Mouse (Mus musculus) embryonic facial prominence, embryonic 10.5 days (tissue): ENCODE measurements at regions not wholly inside any gene's neighbourhood (a gene's known extent, or its start where the extent isn't known, plus 50 kb on each side); places are given as distances from the start of the nearest gene placed in this dataset.
A peak's percentile ranks its signal among the peaks of the same experiment; 100 is the strongest.

Source experiments
- DNase-seq: peaks from one replicate; pipeline ENCODE4 v3.0.0-alpha.2; 2017; ENCODE audit warnings: low spot score
- H3K27ac ChIP-seq: fragments of 300-500 bp; sonication (generic); replicated peaks from 2 replicates; pipeline ENCODE4 v1.5.1; 2016; ENCODE audit warnings: mild to moderate bottlenecking
- H3K27me3 ChIP-seq: fragments of 300-500 bp; sonication (generic); replicated peaks from 2 replicates; pipeline ENCODE4 v1.6.1; 2016; ENCODE audit warnings: low read depth, mild to moderate bottlenecking; ENCODE audit not compliant: poor library complexity, severe bottlenecking
- H3K36me3 ChIP-seq: fragments of 300-500 bp; sonication (generic); replicated peaks from 2 replicates; pipeline ENCODE4 v1.6.1; 2016; ENCODE audit warnings: mild to moderate bottlenecking, moderate library complexity
- H3K4me1 ChIP-seq: fragments of 300-500 bp; sonication (generic); 2 replicates; pipeline ENCODE4 v1.6.1; 2016
- H3K4me3 ChIP-seq: fragments of 300-500 bp; sonication (generic); 2 replicates; pipeline ENCODE4 v1.5.1; 2016; ENCODE audit warnings: mild to moderate bottlenecking, moderate library complexity
- H3K9me3 ChIP-seq: fragments of 300-500 bp; sonication (generic); 2 replicates; pipeline ENCODE4 v1.6.1; 2016; ENCODE audit warnings: mild to moderate bottlenecking
- WGBS: fragments of 180-500 bp; shearing (Covaris S2); methylation state at CpG from one replicate; pipeline ENCODE4 v1.1.7; 2016; 5-methylcytosine and 5-hydroxymethylcytosine counted together

DNA sequence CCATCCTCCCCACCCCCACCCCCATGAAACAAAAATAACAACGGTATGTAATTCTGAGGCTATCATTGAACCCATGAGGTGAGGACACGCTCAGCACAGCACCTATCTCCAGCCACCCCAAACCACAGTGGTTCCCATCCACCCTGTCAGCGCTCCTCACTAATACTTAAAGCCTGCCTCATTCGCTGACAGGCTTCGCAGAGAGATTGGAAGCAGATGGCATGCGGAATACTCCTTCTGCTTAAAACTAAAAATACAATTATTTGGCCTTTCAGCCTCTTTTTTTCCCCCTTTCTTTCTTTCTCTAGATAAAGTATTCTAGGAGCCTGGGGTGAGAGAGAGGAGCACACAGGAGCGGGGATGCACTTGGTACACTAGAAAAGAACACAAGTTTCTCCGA is 199.9 kb downstream of the Prdm2 start:
- Histone ChIP-seq H3K4me3 (no peak overlapping the region), H3K27ac (no peak overlapping the region), H3K27me3 (peaks cover 22% of the 10 kb centered on the region), H3K36me3 (no peaks in the 10 kb centered on the region), H3K9me3 (no peaks in the 10 kb centered on the region), H3K4me1 (peaks cover 4% of the 10 kb centered on the region; the same call in 1 of the 2 replicates)
- no peak for DNase-seq
- WGBS, result 85% methylated on average over 8 of the region's 8 CpGs

GRCm38 (mm10) chr4:143001961-143002360 is 210.8 kb downstream of the Prdm2 start:
- WGBS, result 35% methylated on average over 13 of the region's 13 CpGs
- no peak overlapping the region for H3K4me3 ChIP-seq
- no peaks in the 10 kb centered on the region for H3K36me3 ChIP-seq
- no peaks in the 10 kb centered on the region for H3K9me3 ChIP-seq
- H3K27ac ChIP-seq, result no peak overlapping the region
- DNase-seq, result no peak
- peaks cover 8% of the 10 kb centered on the region for H3K27me3 ChIP-seq
- H3K4me1 ChIP-seq, result peaks cover 12% of the 10 kb centered on the region

DNA sequence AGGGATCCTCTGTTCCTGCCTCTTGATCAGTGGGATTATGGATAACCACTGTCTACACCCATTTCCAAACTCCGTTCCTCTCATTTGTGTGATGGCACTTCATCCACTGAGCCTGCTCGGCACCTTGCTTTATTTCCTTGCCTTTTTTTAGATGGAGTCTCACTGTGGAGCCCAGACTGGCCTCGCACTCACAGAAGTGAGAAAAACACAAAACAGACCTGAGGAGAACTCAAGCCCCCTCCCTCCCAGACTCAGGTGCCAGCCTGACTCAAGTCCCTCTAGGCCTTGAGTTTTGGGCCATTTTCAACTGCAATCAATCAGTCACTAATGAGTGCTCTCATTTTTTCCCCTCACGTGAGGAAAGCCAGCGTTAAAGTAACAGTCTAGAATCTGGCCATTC is 211.3 kb downstream of the Prdm2 start:
- WGBS, result 73% methylated on average over 5 of the region's 5 CpGs
- Histone ChIP-seq H3K36me3 (no peaks in the 10 kb centered on the region), H3K27me3 (peaks cover 8% of the 10 kb centered on the region), H3K27ac (no peak overlapping the region), H3K9me3 (no peaks in the 10 kb centered on the region), H3K4me3 (no peak overlapping the region), H3K4me1 (peaks cover 10% of the 10 kb centered on the region)
- no peak for DNase-seq

DNA sequence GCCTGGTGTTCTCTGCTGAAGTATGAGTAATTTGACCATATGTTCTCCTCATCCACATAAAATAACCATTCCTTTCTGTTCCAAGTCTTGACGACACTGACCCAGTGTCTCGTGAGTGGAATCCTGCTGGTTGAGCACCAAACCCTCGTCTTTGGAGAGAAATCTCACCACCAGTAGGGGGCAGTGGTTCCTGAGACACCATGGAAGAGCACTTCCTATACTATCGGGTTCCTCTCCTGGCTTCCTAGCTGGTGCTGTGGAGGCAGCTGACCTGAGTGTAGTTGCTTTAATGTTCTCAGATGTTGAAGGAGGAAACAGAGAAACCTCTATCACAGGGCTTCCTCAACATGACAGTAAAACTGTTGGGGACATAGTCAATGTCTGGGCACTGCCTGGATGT is 216.4 kb downstream of the Prdm2 start:
- no peaks in the 10 kb centered on the region; the same call in 1 of the 2 replicates for H3K4me1 ChIP-seq
- no peak overlapping the region for H3K27ac ChIP-seq
- DNase-seq, result no peak
- H3K27me3 ChIP-seq, result no peaks in the 10 kb centered on the region
- no peaks in the 10 kb centered on the region for H3K36me3 ChIP-seq
- no peak overlapping the region for H3K4me3 ChIP-seq
- H3K9me3 ChIP-seq, result no peaks in the 10 kb centered on the region
- WGBS, result 65% methylated on average over 4 of the region's 4 CpGs

- Histone ChIP-seq H3K9me3 (no peaks in the 10 kb centered on the region), H3K4me1 (peaks cover 14% of the 10 kb centered on the region), H3K36me3 (no peaks in the 10 kb centered on the region), H3K27ac (no peak overlapping the region), H3K4me3 (no peak overlapping the region), H3K27me3 (peaks cover 15% of the 10 kb centered on the region; the same call in 1 of the 2 replicates)
- 80% methylated on average over 4 of the region's 4 CpGs for WGBS
- no peak for DNase-seq
These were observed 221.4 kb downstream of the Prdm2 start for GRCm38 (mm10) chr4:142991401-142991800.

DNA sequence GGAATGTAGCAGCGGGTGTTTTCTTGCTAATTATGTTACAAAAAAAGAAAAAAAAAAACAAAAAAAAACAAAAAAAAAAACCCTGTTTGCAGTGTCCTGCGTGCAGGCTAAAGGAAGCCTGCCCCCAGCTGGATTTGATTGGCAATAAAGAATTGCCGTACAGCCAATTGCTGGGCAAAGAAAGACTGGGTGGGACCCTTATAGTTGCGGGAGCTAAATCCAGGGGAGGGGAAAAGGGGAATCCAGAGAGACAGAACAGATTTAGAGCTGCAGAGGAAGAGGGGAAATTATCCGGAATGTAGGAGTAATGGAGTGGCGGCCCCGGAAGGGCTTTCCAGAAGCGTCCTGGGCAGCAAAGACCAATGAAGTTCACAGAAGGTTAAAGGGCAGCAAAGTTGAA is 223.6 kb downstream of the Prdm2 start:
- Histone ChIP-seq H3K4me1 (peaks cover 15% of the 10 kb centered on the region), H3K27me3 (peaks cover 15% of the 10 kb centered on the region; the same call in 1 of the 2 replicates), H3K27ac (no peak overlapping the region), H3K36me3 (no peaks in the 10 kb centered on the region), H3K9me3 (no peaks in the 10 kb centered on the region), H3K4me3 (peak overlapping the region; percentile 34)
- DNase-seq, result peak; percentile 48
- 4% methylated on average over 8 of the region's 8 CpGs for WGBS

- WGBS, result 47% methylated on average over 6 of the region's 6 CpGs
- Histone ChIP-seq H3K4me3 (no peak overlapping the region), H3K27me3 (peaks cover 10% of the 10 kb centered on the region; the same call in 1 of the 2 replicates), H3K9me3 (no peaks in the 10 kb centered on the region), H3K27ac (no peak overlapping the region; the same call in 1 of the 2 replicates), H3K36me3 (no peaks in the 10 kb centered on the region), H3K4me1 (peaks cover 35% of the 10 kb centered on the region)
- no peak for DNase-seq
These were observed 229.5 kb downstream of the Prdm2 start for GRCm38 (mm10) chr4:142983295-142983624.

- no peaks in the 10 kb centered on the region for H3K36me3 ChIP-seq
- no peak for DNase-seq
- H3K4me3 ChIP-seq, result no peak overlapping the region
- no peak overlapping the region; the same call in 1 of the 2 replicates for H3K27ac ChIP-seq
- WGBS, result 51% methylated on average over 8 of the region's 8 CpGs
- H3K27me3 ChIP-seq, result peaks cover 5% of the 10 kb centered on the region; the same call in 1 of the 2 replicates
- peaks cover 30% of the 10 kb centered on the region for H3K4me1 ChIP-seq
- no peaks in the 10 kb centered on the region for H3K9me3 ChIP-seq
These were observed 230.1 kb downstream of the Prdm2 start for GRCm38 (mm10) chr4:142982585-142983294.

GRCm38 (mm10) chr4:142975620-142976019 is 237.2 kb downstream of the Prdm2 start:
- Histone ChIP-seq H3K9me3 (no peaks in the 10 kb centered on the region), H3K4me3 (no peak overlapping the region), H3K4me1 (peaks cover 3% of the 10 kb centered on the region; the same call in 1 of the 2 replicates), H3K27me3 (no peaks in the 10 kb centered on the region), H3K36me3 (no peaks in the 10 kb centered on the region), H3K27ac (no peak overlapping the region)
- WGBS, result 80% methylated on average over 11 of the region's 11 CpGs
- DNase-seq, result no peak

- H3K4me1 ChIP-seq, result peaks cover 12% of the 10 kb centered on the region
- no peak overlapping the region for H3K4me3 ChIP-seq
- no peak for DNase-seq
- WGBS, result 85% methylated on average over 4 of the region's 4 CpGs
- H3K27me3 ChIP-seq, result no peaks in the 10 kb centered on the region
- H3K9me3 ChIP-seq, result no peaks in the 10 kb centered on the region
- no peaks in the 10 kb centered on the region for H3K36me3 ChIP-seq
- no peak overlapping the region for H3K27ac ChIP-seq
These were observed 242.8 kb downstream of the Prdm2 start for GRCm38 (mm10) chr4:142970040-142970439.

- no peaks in the 10 kb centered on the region for H3K36me3 ChIP-seq
- H3K4me3 ChIP-seq, result no peak overlapping the region
- peaks cover 24% of the 10 kb centered on the region for H3K4me1 ChIP-seq
- H3K27me3 ChIP-seq, result no peaks in the 10 kb centered on the region
- 93% methylated on average over 2 of the region's 2 CpGs for WGBS
- DNase-seq, result no peak
- no peaks in the 10 kb centered on the region for H3K9me3 ChIP-seq
- no peak overlapping the region for H3K27ac ChIP-seq
These were observed 245.2 kb downstream of the Prdm2 start for GRCm38 (mm10) chr4:142967604-142968003.

DNA sequence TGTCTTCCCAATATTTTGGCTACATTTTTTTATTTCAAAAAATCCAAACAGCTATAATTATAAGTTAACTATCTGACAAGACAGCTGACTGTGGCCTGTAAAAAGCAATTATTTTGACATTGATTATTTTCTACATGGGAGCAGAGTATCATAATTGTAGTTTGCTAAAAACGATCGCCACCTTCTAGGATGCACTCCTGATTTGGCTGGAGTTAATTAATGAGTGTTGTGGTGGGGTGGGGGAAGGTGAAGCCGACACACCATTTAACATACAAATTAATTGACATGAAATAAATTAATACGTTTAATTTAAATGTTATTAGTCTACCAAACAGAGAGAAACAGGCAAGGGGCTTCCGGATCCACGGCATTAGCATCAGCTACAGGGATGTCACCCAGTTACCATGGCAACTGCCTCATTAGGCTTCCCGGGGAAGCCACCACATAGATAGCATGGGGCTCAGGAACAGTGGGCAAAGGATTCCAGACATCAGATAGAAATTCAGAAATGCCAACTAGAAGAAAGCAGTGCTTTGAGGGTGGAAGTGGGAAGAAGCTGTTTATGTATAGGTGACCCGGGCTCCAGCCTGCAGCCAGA is 255.9 kb downstream of the Prdm2 start:
- Histone ChIP-seq H3K9me3 (0 out of 2 replicates have a peak, but pooled peaks cover 3% of the 10 kb centered on the region), H3K36me3 (no peaks in the 10 kb centered on the region), H3K27me3 (no peaks in the 10 kb centered on the region; the same call in 1 of the 2 replicates), H3K27ac (no peak overlapping the region), H3K4me1 (peaks cover 7% of the 10 kb centered on the region; the same call in 1 of the 2 replicates), H3K4me3 (no peak overlapping the region)
- 66% methylated on average over 8 of the region's 8 CpGs for WGBS
- DNase-seq, result no peak

GRCm38 (mm10) chr4:142956376-142956775 is 256.4 kb downstream of the Prdm2 start:
- no peak for DNase-seq
- WGBS, result 92% methylated on average over 5 of the region's 5 CpGs
- no peak overlapping the region for H3K27ac ChIP-seq
- H3K27me3 ChIP-seq, result peaks cover 5% of the 10 kb centered on the region; the same call in 1 of the 2 replicates
- 0 out of 2 replicates have a peak, but pooled peaks cover 3% of the 10 kb centered on the region for H3K9me3 ChIP-seq
- peaks cover 7% of the 10 kb centered on the region; the same call in 1 of the 2 replicates for H3K4me1 ChIP-seq
- H3K4me3 ChIP-seq, result no peak overlapping the region
- no peaks in the 10 kb centered on the region for H3K36me3 ChIP-seq
